8 mouse cellular contexts compared by ENCODE assay signal in the genomic region with DNA sequence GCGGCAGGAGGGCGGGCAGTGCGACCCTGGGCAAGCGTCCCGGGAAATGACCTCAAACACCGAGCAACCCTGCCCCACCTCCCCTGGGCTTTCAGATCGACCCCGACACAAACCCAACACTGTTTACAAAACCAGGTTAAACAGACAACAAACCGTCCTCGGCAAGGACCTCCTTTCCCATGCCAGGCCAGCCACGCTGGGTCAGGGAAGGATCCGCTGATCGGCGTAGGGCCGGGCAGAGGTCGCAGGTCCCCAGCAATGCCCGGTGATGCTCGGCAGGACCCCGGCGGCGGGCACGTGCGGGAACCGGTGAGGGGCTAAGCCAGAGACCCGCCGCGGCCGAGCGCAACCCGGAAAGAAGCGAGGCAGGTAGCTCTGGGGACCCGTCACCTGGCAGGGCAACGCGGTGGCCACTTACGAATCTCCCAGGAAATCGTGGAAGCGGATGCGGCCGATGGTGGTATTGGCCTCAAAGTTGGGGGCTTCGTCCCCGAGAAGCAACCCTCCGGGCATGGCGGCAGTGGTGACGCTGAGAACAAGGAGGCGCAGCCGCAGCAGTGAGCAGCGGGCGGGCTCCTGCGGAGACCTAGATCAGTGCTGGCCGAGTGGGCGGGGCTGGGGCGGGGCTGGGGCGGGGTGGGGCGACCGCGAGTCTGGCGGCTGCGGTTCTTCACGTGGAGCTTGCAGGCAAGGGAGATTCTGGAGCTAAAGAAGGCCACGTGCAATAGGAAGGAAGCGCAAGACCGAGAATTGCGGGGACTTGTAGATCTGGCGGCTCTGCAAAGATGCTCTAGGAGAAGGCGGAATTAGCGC. TPM values are rescaled to one million over a fixed set of nuclear protein-coding genes. Genes with fewer than 3 reads are reported as not detected.
A peak's percentile ranks its signal among the peaks of the same experiment; 100 is the strongest.
DNase-seq lines count a peak whose midpoint lies in the region; ATAC-seq lines count a peak whose summit lies in the region.

Gene Prdx6, minus strand, starts transcription at position 616 of the 813 bp plus-strand sequence.

- H3K4me2 ChIP-seq in intestine, embryonic 16.5 days (ENCODE audit: low read depth, low read length), result peak within 1 kb of the TSS; percentile 58
- H3K4me2 ChIP-seq in midbrain, embryonic 11.5 days, result peak within 1 kb of the TSS; percentile 93

- peak; percentile 94 for ATAC-seq in intestine, embryonic 16.5 days
- ATAC-seq in midbrain, embryonic 11.5 days (ENCODE audit: low FRiP score), result peak; percentile 97

- intact Hi-C loops in left cerebral cortex, postnatal 4 days (cut with DNase I), result no loop called here

- H3K4me3 ChIP-seq in intestine, embryonic 16.5 days (ENCODE audit: low read length), result peak within 1 kb of the TSS; percentile 94
- H3K4me3 ChIP-seq in midbrain, embryonic 11.5 days (ENCODE audit: low read depth, low read length), result peak within 1 kb of the TSS; percentile 74

- H3K4me1 ChIP-seq in intestine, embryonic 16.5 days (ENCODE audit: control insufficient read depth, insufficient read depth, low read length), result peaks cover 25% of the 10 kb centered on the region
- H3K4me1 ChIP-seq in midbrain, embryonic 11.5 days (ENCODE audit: control insufficient read depth, insufficient read depth, low read length), result peaks cover 13% of the 10 kb centered on the region

- H3K36me3 ChIP-seq in intestine, embryonic 16.5 days (ENCODE audit: control insufficient read depth, insufficient read depth, low read length), result 0 out of 2 replicates have a peak, but pooled peaks cover 3% of the 10 kb centered on the region
- H3K36me3 ChIP-seq in midbrain, embryonic 11.5 days (ENCODE audit: control insufficient read depth, insufficient read depth, low read length), result no peaks in the 10 kb centered on the region

- peak; percentile 92 for DNase-seq in adrenal gland, postnatal 14 days
- DNase-seq in embryo, embryonic 9.5 days (ENCODE audit: extremely low spot score), result peak; percentile 91
- peak; percentile 66 to 78 for DNase-seq in gastrocnemius, postnatal 4 days (ENCODE audit: low spot score in 2 of 2)
- peak; percentile 81 for DNase-seq in left cerebral cortex, postnatal 4 days
- peak; percentile 97 for DNase-seq in midbrain, embryonic 11.5 days (ENCODE audit: low spot score, missing footprints)
- DNase-seq in right cerebral cortex, postnatal 4 days, result peak; percentile 80
- peak; percentile 92 for DNase-seq in yolk sac, embryonic 10.5 days (ENCODE audit: low spot score)

- WGBS in intestine, embryonic 16.5 days, result under 1% methylated on average over 66 of the region's 66 CpGs
- under 1% methylated on average over 62 of the region's 66 CpGs for WGBS in midbrain, embryonic 11.5 days

- H3K27me3 ChIP-seq in intestine, embryonic 16.5 days (replicated peaks; ENCODE audit: control insufficient read depth, insufficient read depth, low read length), result no peaks in the 10 kb centered on the region
- H3K27me3 ChIP-seq in midbrain, embryonic 11.5 days (ENCODE audit: control insufficient read depth, insufficient read depth, low read length), result peaks cover 2% of the 10 kb centered on the region; the same call in 1 of the 2 replicates

- H3K9ac ChIP-seq in intestine, embryonic 16.5 days (ENCODE audit: low read depth, low read length), result peak within 1 kb of the TSS; percentile 98
- H3K9ac ChIP-seq in midbrain, embryonic 11.5 days (ENCODE audit: low read length), result peak within 1 kb of the TSS; percentile 89

- H3K27ac ChIP-seq in intestine, embryonic 16.5 days (ENCODE audit: low read length), result peak within 1 kb of the TSS; percentile 71
- H3K27ac ChIP-seq in midbrain, embryonic 11.5 days (ENCODE audit: low read depth, low read length), result no peak within 1 kb of the TSS

- no peaks in the 10 kb centered on the region for H3K9me3 ChIP-seq in intestine, embryonic 16.5 days (ENCODE audit: control insufficient read depth, low read length)
- no peaks in the 10 kb centered on the region for H3K9me3 ChIP-seq in midbrain, embryonic 11.5 days (ENCODE audit: control insufficient read depth, low read length)

RNA-seq across cellular contexts. Expression of gene Prdx6, which starts in this region (rescaled TPM):
- 401 and 414 TPM in 2 replicates for total RNA-seq in adrenal gland, postnatal 14 days (2021)
- 10 to 100 TPM; 75.6 to 81.5 TPM for total RNA-seq in gastrocnemius, postnatal 4 days (2021)
- polyA plus RNA-seq in intestine, embryonic 16.5 days (2015; fragmentation: Nextera tagmentation; extraction: Ambion mirVana), result 488 and 543 TPM in 2 replicates
- total RNA-seq in left cerebral cortex, postnatal 4 days (2021), result 100 to 1,000 TPM in 1 of 2 experiments, 10 to 100 TPM in 1; 97.9 to 112 TPM
- 389 and 403 TPM in 2 replicates for polyA plus RNA-seq in midbrain, embryonic 11.5 days (2014; fragmentation: Nextera tagmentation; extraction: Ambion mirVana)
